Mouse (Mus musculus) cerebellum, adult 18-20 months (tissue): ENCODE data around the gene Siah1a.

Source experiments
- DNase-seq, 2 experiments: peaks; one replicate each; pipeline ENCODE4 v3.0.0; 2021

The Siah1a gene

GRCm38 (mm10) chr8:86744313-86745220, 1.2 kb downstream of the Siah1a start:
- DNase-seq: peak in 1 of 2 experiments; percentile 30

- no peak for DNase-seq
Measured at GRCm38 (mm10) chr8:86742605-86743345, 3.0 kb downstream of the Siah1a start.

GRCm38 (mm10) chr8:86741627-86742026, 4.1 kb downstream of the Siah1a start:
- no peak for DNase-seq

- DNase-seq: no peak
Measured at GRCm38 (mm10) chr8:86740899-86741298, 4.8 kb downstream of the Siah1a start.

- DNase-seq: no peak
Measured at GRCm38 (mm10) chr8:86735446-86736111, 10.2 kb downstream of the Siah1a start.

GRCm38 (mm10) chr8:86734954-86735353, 10.8 kb downstream of the Siah1a start:
- DNase-seq: no peak

- DNase-seq: no peak
Measured at GRCm38 (mm10) chr8:86734171-86734570, 11.6 kb downstream of the Siah1a start.

GRCm38 (mm10) chr8:86730860-86731259, 14.9 kb downstream of the Siah1a start:
- DNase-seq: no peak

- no peak for DNase-seq
Measured at GRCm38 (mm10) chr8:86730303-86730702, 15.4 kb downstream of the Siah1a start.

GRCm38 (mm10) chr8:86728224-86728950, 17.3 kb downstream of the Siah1a start:
- DNase-seq: no peak

GRCm38 (mm10) chr8:86726959-86727358, 18.8 kb downstream of the Siah1a start:
- DNase-seq: no peak

- DNase-seq: no peak
Measured at GRCm38 (mm10) chr8:86721490-86721889, 24.2 kb downstream of the Siah1a start.

- DNase-seq: no peak
Measured at GRCm38 (mm10) chr8:86720756-86721459, 24.8 kb downstream of the Siah1a start.

- no peak for DNase-seq
Measured at GRCm38 (mm10) chr8:86719368-86719767, 26.4 kb downstream of the Siah1a start.

- no peak for DNase-seq
Measured at GRCm38 (mm10) chr8:86718332-86718994, 27.3 kb downstream of the Siah1a start.

- DNase-seq: peak; percentile 49 to 63
Measured at GRCm38 (mm10) chr8:86713407-86714188, 32.1 kb downstream of the Siah1a start.

- DNase-seq: no peak
Measured at GRCm38 (mm10) chr8:86712594-86712993, 33.1 kb downstream of the Siah1a start.

GRCm38 (mm10) chr8:86707873-86708272, 37.9 kb downstream of the Siah1a start:
- no peak for DNase-seq

GRCm38 (mm10) chr8:86706756-86707155, 39.0 kb downstream of the Siah1a start:
- no peak for DNase-seq

GRCm38 (mm10) chr8:86705317-86705716, 40.4 kb downstream of the Siah1a start:
- DNase-seq: no peak

GRCm38 (mm10) chr8:86702453-86702852, 43.3 kb downstream of the Siah1a start:
- no peak for DNase-seq
